Mouse (Mus musculus) E14TG2a.4 (cell line): Measurements from ENCODE around the gene Aldh4a1.

Experiments
- CTCF ChIP-seq: conservative IDR thresholded peaks from 2 replicates; pipeline ENCODE4 v1.5.1; 2014; ENCODE audit warnings: low read length
- POU5F1 ChIP-seq: IDR thresholded peaks from 2 replicates; pipeline ENCODE4 v1.6.1; 2014; ENCODE audit warnings: low read length, borderline replicate concordance

DNA sequence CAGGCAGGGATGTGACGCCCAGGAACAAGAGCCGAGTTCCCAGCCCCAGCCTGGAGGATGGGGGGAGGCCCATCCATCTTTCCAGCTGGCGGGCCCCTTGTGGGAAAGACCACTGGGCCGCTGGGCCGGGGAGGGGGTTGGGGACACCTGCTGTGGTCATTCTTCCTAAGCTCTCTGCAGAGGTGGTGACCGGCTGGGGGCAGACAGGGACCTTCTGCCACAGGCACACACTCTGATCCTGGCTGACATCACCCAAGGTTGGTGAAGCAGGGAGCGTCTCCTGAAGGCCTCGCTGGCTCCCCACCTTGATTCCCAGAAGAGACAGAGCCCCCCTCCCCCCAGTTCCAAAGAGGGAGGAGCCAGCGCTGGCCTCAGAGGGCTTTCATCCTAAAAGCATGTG, 75.1 kb downstream of the Aldh4a1 start:
- TF ChIP-seq CTCF (no peak), POU5F1 (no peak)
